Mouse (Mus musculus) cortical plate, adult 2 months (tissue): ENCODE measurements around the gene Pls1. TPM values are rescaled to one million over a fixed set of nuclear protein-coding genes. Genes with fewer than 3 reads are reported as not detected.

ENCODE experiments used
- H3K27ac ChIP-seq: fragments of 200-500 bp; 2 replicates; pipeline ENCODE4 v1.5.1; 2012; ENCODE audit warnings: low read length, control low read depth, inconsistent platforms; ENCODE audit not compliant: insufficient read depth
- H3K4me1 ChIP-seq: fragments of 200-500 bp; 2 replicates; pipeline ENCODE4 v1.6.1; 2011; ENCODE audit warnings: low read length; ENCODE audit not compliant: control insufficient read depth, insufficient read depth
- H3K4me3 ChIP-seq: fragments of 200-500 bp; 2 replicates; pipeline ENCODE4 v1.5.1; 2011; ENCODE audit warnings: mild to moderate bottlenecking, low read length, control low read depth; ENCODE audit not compliant: insufficient read depth
- CTCF ChIP-seq: fragments of 200-500 bp; IDR thresholded peaks from 2 replicates; pipeline ENCODE4 v1.5.1; 2011; ENCODE audit warnings: mild to moderate bottlenecking, control low read depth, low read length; ENCODE audit not compliant: insufficient read depth; ENCODE audit errors: extremely low read depth
- POLR2A ChIP-seq: fragments of 200-500 bp; IDR thresholded peaks from 2 replicates; pipeline ENCODE4 v1.6.1; 2011; ENCODE audit warnings: mild to moderate bottlenecking, low read length, control low read depth; ENCODE audit not compliant: insufficient read depth; ENCODE audit errors: extremely low read depth
- polyA plus RNA-seq: library from polyadenylated mRNA; depleted of rRNA; stranded (reverse); fragments of >200 nt; gene quantifications from 2 replicates; pipeline ENCODE4 v1.2.3, GENCODE M21; 2012

Pls1 gene
- polyA plus RNA-seq, 1 experiment, result 6.2 TPM

- TF ChIP-seq POLR2A (no peak), CTCF (no peak)
- no peak overlapping the region for H3K27ac ChIP-seq
- no peak overlapping the region for H3K4me3 ChIP-seq
- no peaks in the 10 kb centered on the region for H3K4me1 ChIP-seq
Observed at GRCm38 (mm10) chr9:95839424-95839823, 5.7 kb downstream of the Pls1 start.

GRCm38 (mm10) chr9:95835741-95836140 is 9.4 kb downstream of the Pls1 start:
- TF ChIP-seq POLR2A (no peak), CTCF (no peak)
- no peaks in the 10 kb centered on the region for H3K4me1 ChIP-seq
- no peak overlapping the region for H3K27ac ChIP-seq
- H3K4me3 ChIP-seq, result no peak overlapping the region

GRCm38 (mm10) chr9:95834799-95835198 is 10.3 kb downstream of the Pls1 start:
- Histone ChIP-seq H3K4me3 (no peak overlapping the region), H3K4me1 (no peaks in the 10 kb centered on the region), H3K27ac (no peak overlapping the region)
- TF ChIP-seq POLR2A (no peak), CTCF (no peak)

GRCm38 (mm10) chr9:95832758-95833157 is 12.4 kb downstream of the Pls1 start:
- no peak overlapping the region for H3K4me3 ChIP-seq
- no peak overlapping the region for H3K27ac ChIP-seq
- no peaks in the 10 kb centered on the region for H3K4me1 ChIP-seq
- TF ChIP-seq POLR2A, result no peak
- no peak for TF ChIP-seq CTCF

GRCm38 (mm10) chr9:95827565-95827964 is 17.5 kb downstream of the Pls1 start:
- Histone ChIP-seq H3K4me3 (no peak overlapping the region), H3K4me1 (peaks cover 3% of the 10 kb centered on the region), H3K27ac (no peak overlapping the region)
- TF ChIP-seq CTCF (no peak), POLR2A (no peak)

GRCm38 (mm10) chr9:95822531-95822930 is 22.6 kb downstream of the Pls1 start:
- no peak overlapping the region for H3K4me3 ChIP-seq
- no peak overlapping the region for H3K27ac ChIP-seq
- TF ChIP-seq POLR2A, result no peak
- no peak for TF ChIP-seq CTCF
- peaks cover 3% of the 10 kb centered on the region for H3K4me1 ChIP-seq

- Histone ChIP-seq H3K4me1 (no peaks in the 10 kb centered on the region; the same call in 1 of the 2 replicates), H3K4me3 (no peak overlapping the region), H3K27ac (no peak overlapping the region)
- TF ChIP-seq POLR2A (no peak), CTCF (no peak)
Observed at GRCm38 (mm10) chr9:95815706-95816105, 29.4 kb downstream of the Pls1 start.

GRCm38 (mm10) chr9:95815015-95815673 is 30.0 kb downstream of the Pls1 start:
- H3K27ac ChIP-seq, result no peak overlapping the region
- no peak overlapping the region for H3K4me3 ChIP-seq
- TF ChIP-seq CTCF (no peak), POLR2A (no peak)
- H3K4me1 ChIP-seq, result no peaks in the 10 kb centered on the region; the same call in 1 of the 2 replicates

GRCm38 (mm10) chr9:95813721-95814531 is 31.2 kb downstream of the Pls1 start:
- no peak for TF ChIP-seq CTCF
- TF ChIP-seq POLR2A, result no peak

GRCm38 (mm10) chr9:95811817-95812216 is 33.3 kb downstream of the Pls1 start:
- Histone ChIP-seq H3K4me3 (no peak overlapping the region), H3K4me1 (no peaks in the 10 kb centered on the region; the same call in 1 of the 2 replicates), H3K27ac (no peak overlapping the region)
- no peak for TF ChIP-seq CTCF
- TF ChIP-seq POLR2A, result no peak

More at GRCm38 (mm10) chr9:95813721-95814531, 31.2 kb downstream of the Pls1 start:
- no peaks in the 10 kb centered on the region; the same call in 1 of the 2 replicates for H3K4me1 ChIP-seq
- H3K27ac ChIP-seq, result 0 out of 2 replicates have a peak overlapping the region, but pooled peaks have one; percentile 81
- H3K4me3 ChIP-seq, result no peak overlapping the region
